In the genomic region with DNA sequence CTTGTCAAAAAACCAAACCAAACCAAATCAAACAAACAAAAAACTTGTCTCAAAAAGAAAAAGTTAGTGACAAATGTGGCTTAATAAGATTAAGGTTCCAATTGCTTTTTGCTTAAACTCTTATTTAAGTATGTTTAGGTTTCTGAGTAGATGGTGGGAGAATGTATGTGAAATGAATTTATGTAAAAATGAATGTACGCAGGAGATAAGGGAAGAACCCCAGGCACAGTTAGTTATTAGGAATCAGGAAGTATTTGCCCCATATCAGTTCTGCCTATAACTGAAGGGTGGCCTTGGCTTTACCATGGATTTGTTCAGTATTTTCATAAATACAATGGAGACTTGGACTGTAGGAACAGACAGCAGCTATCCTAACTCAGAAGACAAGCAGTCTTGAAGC, we compare ENCODE assay signal across 33 mouse cellular contexts. TPM values are rescaled to one million over a fixed set of nuclear protein-coding genes. Genes with fewer than 3 reads are reported as not detected.
"Had no signal": no experiment of that assay in that cellular context is flagged by ENCODE, and none has a peak within 500 bp of the region (broad histone marks: within the 10 kb centered on the region; RNA-seq: fewer than 3 reads in every experiment).

No protein-coding gene starts in this region.

- H3K4me1 ChIP-seq: limb, embryonic 12.5 days; limb, embryonic 13.5 days; limb, embryonic 15.5 days; liver, embryonic 12.5 days; liver, embryonic 13.5 days; liver, embryonic 15.5 days; lung, embryonic 15.5 days; megakaryocyte, embryonic 14.5 days; midbrain, embryonic 12.5 days; midbrain, embryonic 13.5 days; midbrain, embryonic 15.5 days; neural tube, embryonic 12.5 days had no signal

- H3K27me3 ChIP-seq: limb, embryonic 12.5 days; limb, embryonic 13.5 days; limb, embryonic 15.5 days; liver, embryonic 12.5 days; liver, embryonic 13.5 days; liver, embryonic 15.5 days; lung, embryonic 15.5 days; megakaryocyte, embryonic 14.5 days; midbrain, embryonic 12.5 days; midbrain, embryonic 13.5 days; midbrain, embryonic 15.5 days; neural tube, embryonic 12.5 days had no signal

- H3K27ac ChIP-seq: limb, embryonic 10.5 days; limb, embryonic 12.5 days; limb, embryonic 13.5 days; limb, embryonic 15.5 days; liver, embryonic 12.5 days; liver, embryonic 13.5 days; liver, embryonic 14.5 days; liver, embryonic 15.5 days; lung, embryonic 15.5 days; macrophage; midbrain, embryonic 10.5 days; midbrain, embryonic 12.5 days; midbrain, embryonic 13.5 days; midbrain, embryonic 15.5 days; neural tube, embryonic 12.5 days had no signal

- H3K9ac ChIP-seq: limb, embryonic 12.5 days; limb, embryonic 13.5 days; limb, embryonic 15.5 days; liver, embryonic 12.5 days; liver, embryonic 13.5 days; liver, embryonic 14.5 days; liver, embryonic 15.5 days; liver, postnatal 0 days; lung, embryonic 14.5 days; lung, embryonic 15.5 days; midbrain, embryonic 12.5 days; midbrain, embryonic 13.5 days; midbrain, embryonic 15.5 days; neural tube, embryonic 12.5 days had no signal

- H3K4me3 ChIP-seq: limb, embryonic 10.5 days; limb, embryonic 12.5 days; limb, embryonic 13.5 days; limb, embryonic 15.5 days; liver, embryonic 12.5 days; liver, embryonic 13.5 days; liver, embryonic 15.5 days; lung, embryonic 15.5 days; megakaryocyte, embryonic 14.5 days; midbrain, embryonic 10.5 days; midbrain, embryonic 12.5 days; midbrain, embryonic 13.5 days; midbrain, embryonic 15.5 days; myocyte; neural tube, embryonic 12.5 days had no signal

- DNase-seq: left cerebral cortex, postnatal 4 days; liver; liver, embryonic 13.5 days; liver, postnatal 0 days; lung, adult 18-20 months; lung, adult 2 months; lung, postnatal 10 days; lung, postnatal 14 days; lung, postnatal 36 days; lung, postnatal 4 days; midbrain, embryonic 14.5 days had no signal

- H3K9me3 ChIP-seq: limb, embryonic 10.5 days; limb, embryonic 12.5 days; limb, embryonic 13.5 days; limb, embryonic 15.5 days; liver, embryonic 12.5 days; liver, embryonic 13.5 days; liver, embryonic 15.5 days; lung, embryonic 15.5 days; megakaryocyte, embryonic 14.5 days; midbrain, embryonic 10.5 days; midbrain, embryonic 12.5 days; midbrain, embryonic 13.5 days; midbrain, embryonic 15.5 days; neural tube, embryonic 12.5 days had no signal

- H3K36me3 ChIP-seq: limb, embryonic 10.5 days; limb, embryonic 12.5 days; limb, embryonic 13.5 days; limb, embryonic 15.5 days; liver, embryonic 12.5 days; liver, embryonic 13.5 days; liver, embryonic 15.5 days; lung, embryonic 15.5 days; midbrain, embryonic 10.5 days; midbrain, embryonic 12.5 days; midbrain, embryonic 13.5 days; midbrain, embryonic 15.5 days; neural tube, embryonic 12.5 days had no signal

RNA-seq across cellular contexts. Expression of gene Ccdc85a, which starts 49.0 kb away (rescaled TPM):
- total RNA-seq: liver, adult 2 months; megakaryocyte progenitor cell, adult 5-6 weeks; megakaryocyte, adult 5-6 weeks; megakaryocyte-erythroid progenitor cell, adult 5-6 weeks; monocyte, adult 5-6 weeks had no signal
- polyA plus RNA-seq: liver, adult 2 months; liver, postnatal 0 days; macrophage; myocyte had no signal
